Mouse (Mus musculus) macrophage (primary cell): ENCODE results near the gene Fcf1. TPM values are rescaled to one million over a fixed set of nuclear protein-coding genes. Genes with fewer than 3 reads are reported as not detected.

Experiments
- H3K27ac ChIP-seq: fragments of 350-480 bp; formaldehyde crosslinking; 2 replicates; pipeline ENCODE4 v1.9.0; 2021
- H3K36me3 ChIP-seq: fragments of 350-480 bp; formaldehyde crosslinking; 2 replicates; pipeline ENCODE4 v1.9.0; 2021; ENCODE audit errors: inconsistent target
- H3K4me3 ChIP-seq: fragments of 350-480 bp; formaldehyde crosslinking; 2 replicates; pipeline ENCODE4 v1.9.0; 2021; ENCODE audit errors: inconsistent target
- H3K79me2 ChIP-seq: fragments of 350-480 bp; formaldehyde crosslinking; 2 replicates; pipeline ENCODE4 v1.9.0; 2021; ENCODE audit errors: inconsistent target
- WGBS: methylation state at CpG from one replicate; pipeline ENCODE4 v1.1.7; 2026; ENCODE audit warnings: inconsistent platforms; ENCODE audit not compliant: missing documents; 5-methylcytosine and 5-hydroxymethylcytosine counted together
- polyA plus RNA-seq: library from polyadenylated mRNA; stranded (reverse); fragments of 250-400 nt; gene quantifications from 3 replicates; pipeline ENCODE4 v1.2.4, GENCODE M21; 2018; ENCODE audit warnings: inconsistent platforms
- total RNA-seq, 78 experiments: library from RNA; depleted of rRNA; stranded (reverse); fragments of 250-400 nt; gene quantifications; 1 replicate in 9 of 78; 2 replicates in 24 of 78; 3 replicates in 43 of 78; 4 replicates in 2 of 78; pipeline ENCODE4 v1.2.4; 2018; ENCODE audit warnings: inconsistent platforms in 56 of 78

Gene Fcf1
- total RNA-seq (2018; cell fraction: chromatin; rRNA removed): 10 to 100 TPM; 19.9 to 64.9 (median 43.5) TPM
- total RNA-seq (2018; cell fraction: cytosol; rRNA removed): 10 to 100 TPM; 48.6 to 93.2 (median 68.5) TPM
- total RNA-seq (2018; cell fraction: nucleus; rRNA removed): 10 to 100 TPM; 31.5 to 89.0 (median 51.4) TPM
- 65.9 to 92.0 TPM (median 76.0 TPM) in 3 replicates for polyA plus RNA-seq

GRCm38 (mm10) chr12:84970428-84971096 lies at the start of gene Fcf1, which contains the start of gene Arel1:
Gene Fcf1, plus strand, starts transcription at chr12:84970897.
Gene Arel1, minus strand, starts transcription at chr12:84970900.
- peak within 1 kb of the TSS; percentile 100 for H3K4me3 ChIP-seq
- WGBS: under 1% methylated on average over 41 of the region's 42 CpGs
- H3K36me3 ChIP-seq: peaks cover 30% of the 10 kb centered on the region
- peaks cover 81% of the 10 kb centered on the region for H3K79me2 ChIP-seq
- peak within 1 kb of the TSS; percentile 62 for H3K27ac ChIP-seq

GRCm38 (mm10) chr12:84921881-84922419 lies 48.7 kb upstream of the Fcf1 start:
- Histone ChIP-seq H3K36me3 (peaks cover 95% of the 10 kb centered on the region), H3K27ac (no peak overlapping the region), H3K79me2 (no peaks in the 10 kb centered on the region), H3K4me3 (no peak overlapping the region)
- 96% methylated on average over 8 of the region's 8 CpGs for WGBS

GRCm38 (mm10) chr12:84924324-84924723 lies 46.4 kb upstream of the Fcf1 start:
- peaks cover 96% of the 10 kb centered on the region for H3K36me3 ChIP-seq
- 94% methylated on average over 5 of the region's 5 CpGs for WGBS
- H3K4me3 ChIP-seq: no peak overlapping the region
- H3K79me2 ChIP-seq: no peaks in the 10 kb centered on the region
- no peak overlapping the region for H3K27ac ChIP-seq

GRCm38 (mm10) chr12:84926542-84926941 lies 44.2 kb upstream of the Fcf1 start:
- no peak overlapping the region for H3K27ac ChIP-seq
- WGBS: 60% methylated on average over 6 of the region's 6 CpGs

GRCm38 (mm10) chr12:84932210-84932609 lies 38.5 kb upstream of the Fcf1 start:
- Histone ChIP-seq H3K79me2 (no peaks in the 10 kb centered on the region), H3K36me3 (peaks cover 87% of the 10 kb centered on the region), H3K4me3 (no peak overlapping the region), H3K27ac (no peak overlapping the region)
- 97% methylated on average over 6 of the region's 6 CpGs for WGBS

More at GRCm38 (mm10) chr12:84926542-84926941, 44.2 kb upstream of the Fcf1 start:
- Histone ChIP-seq H3K36me3 (peaks cover 96% of the 10 kb centered on the region), H3K4me3 (no peak overlapping the region), H3K79me2 (no peaks in the 10 kb centered on the region)

GRCm38 (mm10) chr12:84935343-84935742 lies 35.4 kb upstream of the Fcf1 start:
- Histone ChIP-seq H3K27ac (no peak overlapping the region), H3K4me3 (no peak overlapping the region), H3K79me2 (no peaks in the 10 kb centered on the region), H3K36me3 (peaks cover 77% of the 10 kb centered on the region)
- 89% methylated on average over 5 of the region's 5 CpGs for WGBS

- Histone ChIP-seq H3K36me3 (peaks cover 70% of the 10 kb centered on the region), H3K4me3 (no peak overlapping the region), H3K27ac (no peak overlapping the region), H3K79me2 (no peaks in the 10 kb centered on the region)
- 96% methylated on average over 7 of the region's 7 CpGs for WGBS
Observed at GRCm38 (mm10) chr12:84939117-84939516, 31.6 kb upstream of the Fcf1 start.

- H3K79me2 ChIP-seq: no peaks in the 10 kb centered on the region
- peaks cover 69% of the 10 kb centered on the region for H3K36me3 ChIP-seq
- no peak overlapping the region for H3K4me3 ChIP-seq
- 92% methylated on average over 7 of the region's 7 CpGs for WGBS
- H3K27ac ChIP-seq: no peak overlapping the region
Observed at GRCm38 (mm10) chr12:84940343-84940742, 30.4 kb upstream of the Fcf1 start.

- 71% methylated on average over 13 of the region's 13 CpGs for WGBS
- H3K27ac ChIP-seq: no peak overlapping the region
- peaks cover 68% of the 10 kb centered on the region for H3K36me3 ChIP-seq
- H3K79me2 ChIP-seq: no peaks in the 10 kb centered on the region; the same call in 1 of the 2 replicates
- H3K4me3 ChIP-seq: no peak overlapping the region
Observed at GRCm38 (mm10) chr12:84941717-84942116, 29.0 kb upstream of the Fcf1 start.

- H3K27ac ChIP-seq: no peak overlapping the region
- H3K4me3 ChIP-seq: no peak overlapping the region
- H3K36me3 ChIP-seq: peaks cover 80% of the 10 kb centered on the region
- no peaks in the 10 kb centered on the region; the same call in 1 of the 2 replicates for H3K79me2 ChIP-seq
- WGBS: 92% methylated on average over 21 of the region's 21 CpGs
Observed at GRCm38 (mm10) chr12:84943006-84943952, 27.4 kb upstream of the Fcf1 start.

GRCm38 (mm10) chr12:84944150-84944812 lies 26.4 kb upstream of the Fcf1 start:
- WGBS: 70% methylated on average over 4 of the region's 4 CpGs
- no peaks in the 10 kb centered on the region; the same call in 1 of the 2 replicates for H3K79me2 ChIP-seq
- peaks cover 82% of the 10 kb centered on the region for H3K36me3 ChIP-seq

GRCm38 (mm10) chr12:84944813-84945553 lies 25.7 kb upstream of the Fcf1 start:
- WGBS: 94% methylated on average over 9 of the region's 9 CpGs
- Histone ChIP-seq H3K36me3 (peaks cover 82% of the 10 kb centered on the region), H3K27ac (no peak overlapping the region), H3K79me2 (no peaks in the 10 kb centered on the region; the same call in 1 of the 2 replicates), H3K4me3 (no peak overlapping the region)

More at GRCm38 (mm10) chr12:84944150-84944812, 26.4 kb upstream of the Fcf1 start:
- Histone ChIP-seq H3K4me3 (no peak overlapping the region), H3K27ac (no peak overlapping the region)

GRCm38 (mm10) chr12:84947894-84948583 lies 22.7 kb upstream of the Fcf1 start:
- WGBS: 93% methylated on average over 2 of the region's 2 CpGs
- Histone ChIP-seq H3K79me2 (peaks cover 11% of the 10 kb centered on the region; the same call in 1 of the 2 replicates), H3K27ac (no peak overlapping the region), H3K4me3 (no peak overlapping the region), H3K36me3 (peaks cover 72% of the 10 kb centered on the region)
